Mouse (Mus musculus): Measurements from ENCODE around the gene Tekt2. TPM values are rescaled to one million over a fixed set of nuclear protein-coding genes. Genes with fewer than 3 reads are reported as not detected.
A peak's percentile ranks its signal among the peaks of the same experiment; 100 is the strongest.

Tekt2 gene
- polyA plus RNA-seq (2015; fragmentation: Nextera tagmentation; extraction: Ambion mirVana): 1.7 and 2.4 TPM in 2 replicates

DNA sequence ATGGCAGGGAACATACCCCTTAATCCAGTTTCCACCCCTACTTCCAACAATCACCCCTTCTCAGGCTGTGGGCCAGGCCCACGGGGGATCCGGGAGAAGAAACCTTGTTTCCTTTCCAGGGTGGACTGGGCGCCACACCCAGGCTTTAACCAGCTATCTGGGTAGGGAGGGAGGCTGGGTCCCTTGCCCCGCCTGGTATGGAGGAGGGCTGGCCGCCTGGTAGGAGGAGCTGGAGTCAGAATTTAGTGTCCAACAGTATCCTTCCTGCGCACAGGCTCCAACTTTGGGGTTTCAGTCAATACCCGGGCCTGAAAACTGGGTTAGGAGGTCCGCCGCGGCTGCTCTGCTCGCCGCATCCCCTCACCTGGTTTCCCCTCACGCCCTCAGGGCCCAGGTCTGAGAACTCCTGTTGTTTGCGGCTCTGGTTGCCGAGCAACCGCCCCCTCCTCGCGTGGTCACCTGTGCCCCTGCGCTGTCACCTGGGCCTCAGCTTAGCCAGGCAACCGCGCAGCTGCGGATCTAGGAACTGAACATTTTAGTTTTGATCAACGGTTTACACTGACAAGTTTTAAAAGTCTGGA, at the start of gene Tekt2:
Tekt2 (minus strand) TSS at position 408 of the 581 bp plus-strand sequence.
- Histone ChIP-seq H3K27me3 (replicated peaks) (peaks cover 41% of the 10 kb centered on the region), H3K9ac (peak within 1 kb of the TSS; percentile 63), H3K4me3 (peak within 1 kb of the TSS; percentile 27), H3K27ac (replicated peaks) (no peak within 1 kb of the TSS), H3K4me2 (peak within 1 kb of the TSS; percentile 60), H3K36me3 (no peaks in the 10 kb centered on the region), H3K4me1 (peaks cover 23% of the 10 kb centered on the region), H3K9me3 (no peaks in the 10 kb centered on the region)
- WGBS: 11% methylated on average over 23 of the region's 23 CpGs
- no peak for ATAC-seq (ENCODE audit: extremely low read depth, insufficient number of reproducible peaks, low FRiP score, low TSS enrichment)

DNA sequence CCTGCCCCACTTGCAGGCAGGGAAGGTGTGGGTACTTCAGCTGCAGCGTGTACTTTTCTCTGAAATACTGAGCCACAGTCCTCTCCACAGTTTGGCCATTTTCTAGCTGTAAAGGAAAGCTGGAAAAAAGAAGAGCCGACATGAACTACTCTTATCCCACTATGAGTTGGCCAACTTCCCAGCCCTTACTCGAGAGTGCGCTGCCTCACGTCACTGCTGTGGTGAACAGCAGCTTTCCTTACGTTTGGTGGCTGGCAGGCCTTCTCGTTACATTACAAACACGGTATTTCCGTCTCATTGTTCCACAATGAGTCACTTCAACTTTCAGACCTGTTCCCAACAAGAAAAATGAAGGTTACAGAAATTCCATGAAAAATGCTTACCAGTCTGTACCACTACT, 46.0 kb upstream of the Tekt2 start:
- Histone ChIP-seq H3K36me3 (peaks cover 24% of the 10 kb centered on the region), H3K27ac (replicated peaks) (peak overlapping the region; percentile 57), H3K9ac (no peak overlapping the region), H3K27me3 (replicated peaks) (no peaks in the 10 kb centered on the region), H3K4me3 (no peak overlapping the region), H3K4me2 (no peak overlapping the region), H3K9me3 (no peaks in the 10 kb centered on the region), H3K4me1 (peaks cover 5% of the 10 kb centered on the region)
- no peak for ATAC-seq (ENCODE audit: extremely low read depth, insufficient number of reproducible peaks, low FRiP score, low TSS enrichment)
- WGBS: 41% methylated on average over 9 of the region's 9 CpGs

DNA sequence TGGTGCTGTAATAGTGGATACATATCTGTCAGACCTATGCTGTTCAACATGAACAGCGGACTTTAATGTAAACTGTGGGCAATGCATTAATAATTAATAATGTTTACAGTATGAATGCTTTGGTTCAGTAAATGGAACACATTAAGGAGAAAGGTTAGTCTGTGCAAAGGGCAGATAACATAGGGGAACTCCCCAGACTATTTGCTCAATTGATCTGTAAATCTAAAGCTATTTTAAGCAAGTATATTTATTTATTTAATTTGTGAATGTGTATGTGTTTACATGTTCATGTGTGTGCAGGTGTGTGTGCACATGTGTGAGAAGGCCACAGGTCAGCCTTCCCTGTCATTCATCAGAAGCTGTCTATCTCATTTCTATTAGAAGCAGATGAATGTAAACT, 34.6 kb upstream of the Tekt2 start:
- Histone ChIP-seq H3K9me3 (no peaks in the 10 kb centered on the region), H3K4me2 (no peak overlapping the region), H3K9ac (no peak overlapping the region), H3K27me3 (replicated peaks) (no peaks in the 10 kb centered on the region), H3K4me3 (no peak overlapping the region), H3K36me3 (peaks cover 77% of the 10 kb centered on the region), H3K27ac (replicated peaks) (no peak overlapping the region), H3K4me1 (no peaks in the 10 kb centered on the region)
- WGBS: 93% methylated on average over 1 of the region's 1 CpGs
- no peak for ATAC-seq (ENCODE audit: extremely low read depth, insufficient number of reproducible peaks, low FRiP score, low TSS enrichment)

DNA sequence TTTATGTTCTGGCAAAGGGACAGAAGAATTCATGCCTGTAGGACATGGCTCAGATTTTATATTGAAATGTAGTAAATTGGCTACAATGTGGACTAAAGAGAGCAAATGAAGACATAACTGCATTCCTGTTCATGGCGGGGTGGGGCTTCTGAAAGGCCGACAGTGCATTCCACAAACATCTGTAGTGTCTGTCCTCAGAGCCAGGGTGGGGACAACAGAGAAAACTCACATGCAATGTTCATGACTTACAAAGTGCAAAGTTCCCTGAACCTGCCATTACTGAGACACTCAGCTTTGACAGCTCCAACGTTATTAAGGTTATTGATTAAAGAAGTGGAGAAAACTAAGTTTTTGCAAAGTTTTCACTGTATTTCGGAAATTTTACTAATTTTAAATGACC, 18.0 kb upstream of the Tekt2 start:
- Histone ChIP-seq H3K27me3 (replicated peaks) (no peaks in the 10 kb centered on the region), H3K4me3 (no peak overlapping the region), H3K9ac (no peak overlapping the region), H3K4me2 (no peak overlapping the region), H3K27ac (replicated peaks) (no peak overlapping the region), H3K9me3 (no peaks in the 10 kb centered on the region), H3K4me1 (no peaks in the 10 kb centered on the region), H3K36me3 (peaks cover 42% of the 10 kb centered on the region)
- no peak for ATAC-seq (ENCODE audit: extremely low read depth, insufficient number of reproducible peaks, low FRiP score, low TSS enrichment)
- 54% methylated on average over 4 of the region's 4 CpGs for WGBS

DNA sequence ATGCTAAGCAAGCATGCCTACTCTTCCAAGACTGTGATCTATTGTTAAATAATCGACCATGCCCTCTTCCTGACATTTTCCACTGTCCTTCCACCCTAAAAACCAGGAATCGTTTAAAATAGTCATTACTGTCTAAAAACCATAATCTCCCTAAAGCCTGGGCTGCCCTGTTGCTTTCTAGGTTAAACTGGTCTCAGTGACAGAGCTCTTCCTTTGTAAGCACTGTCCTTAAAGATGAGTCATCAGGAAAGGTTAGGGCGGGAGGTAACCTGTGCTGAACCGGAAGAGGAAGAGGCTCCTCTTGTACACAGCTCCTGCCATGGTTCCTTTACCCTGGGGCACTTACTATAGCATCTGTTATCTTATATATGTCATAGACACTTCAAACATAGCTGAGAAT, 14.0 kb upstream of the Tekt2 start:
- H3K4me3 ChIP-seq: no peak overlapping the region
- H3K9ac ChIP-seq: no peak overlapping the region
- no peaks in the 10 kb centered on the region for H3K9me3 ChIP-seq
- no peak overlapping the region for H3K27ac ChIP-seq (replicated peaks)
- peaks cover 16% of the 10 kb centered on the region for H3K36me3 ChIP-seq
- H3K4me1 ChIP-seq: peaks cover 16% of the 10 kb centered on the region
- ATAC-seq (ENCODE audit: extremely low read depth, insufficient number of reproducible peaks, low FRiP score, low TSS enrichment): no peak
- WGBS: 62% methylated on average over 4 of the region's 4 CpGs
- no peaks in the 10 kb centered on the region for H3K27me3 ChIP-seq (replicated peaks)
- H3K4me2 ChIP-seq: no peak overlapping the region

DNA sequence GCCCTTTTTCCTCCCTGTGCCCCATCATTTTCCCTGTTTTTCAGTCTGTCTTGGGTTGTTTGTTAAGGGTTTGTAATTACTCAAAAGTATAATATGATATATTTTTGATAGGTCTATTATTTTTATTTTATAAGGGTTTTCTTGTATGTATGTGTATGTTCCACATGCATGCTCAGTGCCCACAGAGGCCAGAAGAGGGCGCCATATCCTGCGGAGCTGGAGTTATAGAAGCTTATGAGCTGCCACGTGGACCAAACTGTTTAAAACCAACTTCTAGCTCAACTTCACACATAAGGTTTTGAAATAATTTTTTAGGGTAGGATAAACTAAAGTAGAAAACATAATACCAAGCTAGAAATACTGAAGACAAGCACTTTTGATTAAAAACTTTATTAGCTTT, 6.9 kb upstream of the Tekt2 start:
- no peak for ATAC-seq (ENCODE audit: extremely low read depth, insufficient number of reproducible peaks, low FRiP score, low TSS enrichment)
- H3K9ac ChIP-seq: no peak overlapping the region
- H3K27ac ChIP-seq (replicated peaks): no peak overlapping the region
- H3K4me1 ChIP-seq: peaks cover 14% of the 10 kb centered on the region
- no peaks in the 10 kb centered on the region; the same call in 1 of the 2 replicates for H3K27me3 ChIP-seq (replicated peaks)
- H3K36me3 ChIP-seq: no peaks in the 10 kb centered on the region
- WGBS: 41% methylated on average over 3 of the region's 3 CpGs
- no peak overlapping the region for H3K4me2 ChIP-seq
- no peaks in the 10 kb centered on the region for H3K9me3 ChIP-seq
- H3K4me3 ChIP-seq: no peak overlapping the region

DNA sequence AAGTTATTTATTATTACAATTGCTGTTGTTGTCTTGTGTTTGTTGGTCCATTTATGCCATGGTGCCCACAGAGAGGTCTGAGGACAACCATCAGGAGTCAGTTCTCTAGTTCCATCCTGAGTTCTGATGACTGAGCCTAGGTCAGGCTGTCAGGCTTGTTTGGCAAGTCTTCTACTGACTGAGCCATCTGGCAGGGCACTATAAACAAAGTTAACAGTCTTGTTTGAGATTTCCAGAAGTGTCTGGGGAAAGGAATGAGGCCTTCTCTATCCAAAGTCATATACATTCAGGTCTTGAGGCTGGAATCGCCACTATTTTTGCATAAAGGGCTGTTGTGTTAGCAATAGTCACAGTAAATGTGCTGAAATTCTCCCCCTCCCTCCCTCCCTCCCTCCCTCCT, 6.3 kb upstream of the Tekt2 start:
- Histone ChIP-seq H3K9ac (no peak overlapping the region), H3K4me3 (no peak overlapping the region), H3K27ac (replicated peaks) (no peak overlapping the region), H3K9me3 (no peaks in the 10 kb centered on the region), H3K36me3 (no peaks in the 10 kb centered on the region), H3K27me3 (replicated peaks) (no peaks in the 10 kb centered on the region; the same call in 1 of the 2 replicates), H3K4me2 (no peak overlapping the region), H3K4me1 (0 out of 2 replicates have a peak, but pooled peaks cover 8% of the 10 kb centered on the region)
- WGBS: 64% methylated on average over 1 of the region's 1 CpGs
- no peak for ATAC-seq (ENCODE audit: extremely low read depth, insufficient number of reproducible peaks, low FRiP score, low TSS enrichment)

DNA sequence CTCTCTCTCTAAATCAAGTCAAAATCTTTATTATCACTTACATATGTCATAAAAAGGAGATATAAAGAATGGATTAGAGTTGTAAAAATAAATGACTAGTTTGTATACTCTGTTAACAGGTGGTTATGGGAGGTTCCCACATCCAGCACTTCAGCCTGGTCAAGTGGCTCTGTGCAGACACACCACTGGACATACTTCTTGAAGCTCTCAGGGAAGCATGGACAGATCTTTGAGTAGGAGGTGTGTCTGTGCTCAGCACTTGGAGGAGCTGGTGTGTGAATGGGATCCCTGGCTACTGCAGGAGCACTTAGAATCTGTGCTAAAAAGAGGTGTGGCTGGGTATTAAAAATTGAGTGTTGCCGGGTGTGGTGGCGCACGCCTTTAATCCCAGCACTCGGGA, 4.8 kb upstream of the Tekt2 start:
- no peak overlapping the region for H3K4me3 ChIP-seq
- no peak for ATAC-seq (ENCODE audit: extremely low read depth, insufficient number of reproducible peaks, low FRiP score, low TSS enrichment)
- H3K4me2 ChIP-seq: no peak overlapping the region
- H3K36me3 ChIP-seq: no peaks in the 10 kb centered on the region
- no peaks in the 10 kb centered on the region for H3K9me3 ChIP-seq
- peaks cover 4% of the 10 kb centered on the region for H3K4me1 ChIP-seq
- WGBS: 86% methylated on average over 4 of the region's 4 CpGs
- no peak overlapping the region for H3K9ac ChIP-seq
- H3K27me3 ChIP-seq (replicated peaks): peaks cover 8% of the 10 kb centered on the region
- H3K27ac ChIP-seq (replicated peaks): no peak overlapping the region

DNA sequence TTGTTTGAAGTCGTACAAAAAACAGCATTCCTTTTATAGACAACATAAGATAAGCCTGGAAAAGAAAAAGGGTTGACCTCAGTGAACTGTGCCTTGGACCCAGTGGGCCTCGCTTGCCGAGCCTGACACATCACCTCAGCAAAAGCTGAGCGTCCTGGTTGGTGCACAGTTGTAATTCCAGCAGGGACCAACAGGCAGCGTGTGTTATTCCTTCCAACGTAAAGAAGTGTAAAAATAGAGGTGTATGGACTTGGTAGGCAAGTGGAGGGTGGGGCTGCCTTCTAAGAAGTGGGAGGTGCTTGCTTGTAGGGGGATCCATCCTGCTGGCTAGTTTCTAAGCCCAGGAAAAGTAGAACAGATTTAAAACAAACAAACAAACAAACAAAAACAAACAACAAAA, 548 bp upstream of the Tekt2 start:
- H3K36me3 ChIP-seq: no peaks in the 10 kb centered on the region
- no peak overlapping the region for H3K4me3 ChIP-seq
- H3K27me3 ChIP-seq (replicated peaks): peaks cover 41% of the 10 kb centered on the region
- no peak overlapping the region for H3K27ac ChIP-seq (replicated peaks)
- WGBS: 18% methylated on average over 6 of the region's 6 CpGs
- H3K4me1 ChIP-seq: peaks cover 17% of the 10 kb centered on the region
- no peaks in the 10 kb centered on the region for H3K9me3 ChIP-seq
- H3K9ac ChIP-seq: no peak overlapping the region
- no peak for ATAC-seq (ENCODE audit: extremely low read depth, insufficient number of reproducible peaks, low FRiP score, low TSS enrichment)
- H3K4me2 ChIP-seq: no peak overlapping the region

DNA sequence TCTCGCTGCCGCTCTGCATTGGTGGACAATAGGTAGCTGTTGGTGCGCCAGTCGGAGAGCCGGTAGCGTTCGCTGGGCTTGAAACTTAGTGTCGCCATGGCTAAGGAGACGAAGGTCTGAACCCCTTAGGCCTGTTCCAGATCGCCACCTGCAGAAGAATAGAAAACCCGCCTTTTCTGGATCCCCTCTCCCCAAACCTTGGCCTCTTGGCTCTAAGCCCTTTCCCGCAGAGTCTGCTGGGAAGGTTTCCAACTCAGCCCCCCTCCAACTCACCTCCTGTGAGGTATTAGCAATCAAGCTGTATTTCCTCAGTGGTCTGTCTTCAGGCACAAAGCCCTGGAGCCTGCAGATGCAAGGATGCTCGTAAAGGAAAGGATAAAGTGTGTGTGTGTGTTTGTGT, 627 bp downstream of the Tekt2 start:
- Histone ChIP-seq H3K9ac (peak overlapping the region; percentile 40; the same call in 1 of the 2 replicates), H3K27me3 (replicated peaks) (peaks cover 41% of the 10 kb centered on the region)
- ATAC-seq (ENCODE audit: extremely low read depth, insufficient number of reproducible peaks, low FRiP score, low TSS enrichment): no peak

DNA sequence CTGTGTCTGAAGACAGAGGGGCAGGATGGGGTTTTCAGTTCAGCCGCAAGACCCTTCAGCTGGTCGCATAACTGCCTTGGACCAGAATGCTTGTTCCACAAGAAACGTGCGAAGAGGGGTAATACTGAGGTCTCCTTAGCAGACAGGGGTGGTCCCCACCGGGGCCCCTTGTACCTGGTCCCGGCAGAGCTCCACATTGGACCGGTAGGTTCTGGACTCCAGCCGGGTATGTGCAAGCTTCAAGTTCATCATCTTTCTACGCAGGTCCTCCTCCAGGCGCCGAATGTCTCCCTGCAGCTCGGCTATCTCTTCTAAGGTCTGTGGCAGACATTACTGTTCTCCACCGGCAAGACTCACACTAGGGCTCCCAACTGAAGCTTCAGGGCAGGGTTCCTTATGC, 2.8 kb downstream of the Tekt2 start:
- 87% methylated on average over 13 of the region's 13 CpGs for WGBS
- no peak overlapping the region for H3K27ac ChIP-seq (replicated peaks)

More for the DNA sequence above, 627 bp downstream of the Tekt2 start:
- H3K27ac ChIP-seq (replicated peaks): no peak overlapping the region
- peaks cover 28% of the 10 kb centered on the region for H3K4me1 ChIP-seq
- peak overlapping the region; percentile 60 for H3K4me2 ChIP-seq
- WGBS: 28% methylated on average over 13 of the region's 13 CpGs
- no peaks in the 10 kb centered on the region for H3K9me3 ChIP-seq
- peak overlapping the region; percentile 27 for H3K4me3 ChIP-seq
- H3K36me3 ChIP-seq: peaks cover under 1% of the 10 kb centered on the region; the same call in 1 of the 2 replicates

DNA sequence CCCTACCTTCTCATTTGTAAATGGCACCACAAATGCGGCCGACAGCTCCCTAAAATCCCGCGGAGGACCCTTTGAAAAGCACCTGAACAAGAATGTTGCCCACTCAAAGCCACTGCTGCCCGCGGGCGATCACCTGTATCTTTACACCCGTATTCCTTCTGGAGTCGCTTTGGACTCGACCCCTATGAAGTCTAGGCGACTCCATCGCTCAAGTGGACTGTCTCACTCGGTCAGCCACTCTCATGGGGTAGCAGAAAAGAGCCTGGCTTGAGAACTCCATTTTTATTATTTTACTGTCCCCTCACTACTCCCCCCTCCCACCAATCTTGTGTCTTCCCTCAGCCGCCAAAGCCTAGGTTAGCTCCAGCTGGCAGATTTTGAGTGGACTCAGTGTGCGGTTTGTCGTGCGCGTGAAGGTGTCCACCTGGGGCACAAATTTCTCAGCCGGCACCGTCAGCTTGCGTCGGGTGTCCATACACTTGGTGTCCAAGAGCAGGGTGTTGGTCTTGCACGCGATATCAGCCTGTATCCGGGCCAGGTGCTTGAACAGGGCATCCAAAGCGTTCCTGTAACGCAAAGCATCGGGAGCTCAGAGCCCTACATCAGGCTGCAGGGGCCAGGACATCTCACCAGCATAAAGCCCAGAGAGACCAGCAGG, 3.5 kb downstream of the Tekt2 start:
- Histone ChIP-seq H3K27me3 (replicated peaks) (peaks cover 41% of the 10 kb centered on the region), H3K27ac (replicated peaks) (no peak overlapping the region), H3K9ac (peak overlapping the region; percentile 93), H3K9me3 (no peaks in the 10 kb centered on the region), H3K4me3 (peak overlapping the region; percentile 86), H3K4me2 (peak overlapping the region; percentile 95), H3K4me1 (peaks cover 30% of the 10 kb centered on the region), H3K36me3 (peaks cover 20% of the 10 kb centered on the region)
- no peak for ATAC-seq (ENCODE audit: extremely low read depth, insufficient number of reproducible peaks, low FRiP score, low TSS enrichment)
- 51% methylated on average over 28 of the region's 28 CpGs for WGBS

More for the DNA sequence above, 2.8 kb downstream of the Tekt2 start:
- Histone ChIP-seq H3K4me1 (peaks cover 30% of the 10 kb centered on the region), H3K4me3 (no peak overlapping the region), H3K4me2 (no peak overlapping the region), H3K36me3 (peaks cover 13% of the 10 kb centered on the region), H3K9me3 (no peaks in the 10 kb centered on the region), H3K27me3 (replicated peaks) (peaks cover 41% of the 10 kb centered on the region), H3K9ac (no peak overlapping the region)
- no peak for ATAC-seq (ENCODE audit: extremely low read depth, insufficient number of reproducible peaks, low FRiP score, low TSS enrichment)
